Comparison of ENCODE assay signal across 8 mouse cellular contexts in the genomic region with DNA sequence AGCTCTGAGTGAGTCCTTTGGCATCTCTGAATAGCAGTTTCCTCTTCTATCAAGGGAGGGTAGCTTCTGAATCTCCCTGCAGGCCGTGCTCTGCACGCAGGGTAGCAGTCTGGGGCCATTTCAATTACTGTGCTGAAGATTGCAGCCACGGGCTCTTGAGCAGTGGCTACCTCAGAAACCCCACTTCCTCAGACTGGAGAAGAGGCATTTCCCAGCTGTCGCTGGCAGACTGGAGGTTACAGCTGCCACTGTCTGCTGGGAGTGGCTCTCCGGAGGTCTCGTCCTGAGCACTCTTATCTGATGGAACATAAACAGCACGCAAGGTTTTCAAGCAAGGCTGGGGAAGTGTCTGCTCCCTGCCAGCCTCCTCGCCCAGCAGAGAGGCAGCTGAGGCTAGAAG. TPM values are rescaled to one million over a fixed set of nuclear protein-coding genes. Genes with fewer than 3 reads are reported as not detected.
DNase-seq lines count a peak whose midpoint lies in the region; ATAC-seq and TF ChIP-seq lines count a peak whose summit lies in the region.
"Had no signal": no experiment of that assay in that cellular context is flagged by ENCODE, and none has a peak within 500 bp of the region (broad histone marks: within the 10 kb centered on the region; RNA-seq: fewer than 3 reads in every experiment).

No protein-coding gene starts in this region.

- H3K9me3 ChIP-seq in hindbrain, embryonic 10.5 days: no peaks in the 10 kb centered on the region
- H3K9me3 ChIP-seq in hindbrain, postnatal 0 days (ENCODE audit: low read length): no peaks in the 10 kb centered on the region
- no peaks in the 10 kb centered on the region for H3K9me3 ChIP-seq in intestine, embryonic 16.5 days (ENCODE audit: control insufficient read depth, low read length)
- no peaks in the 10 kb centered on the region for H3K9me3 ChIP-seq in midbrain, embryonic 16.5 days (replicated peaks; ENCODE audit: control insufficient read depth, low read length, poor library complexity, severe bottlenecking)
- no peaks in the 10 kb centered on the region for H3K9me3 ChIP-seq in forebrain, embryonic 13.5 days (replicated peaks)
- H3K9me3 ChIP-seq in forebrain, embryonic 16.5 days (ENCODE audit: control insufficient read depth, low read length): no peaks in the 10 kb centered on the region
- H3K9me3 ChIP-seq: G1E had no signal

- no peak overlapping the region for H3K9ac ChIP-seq in hindbrain, postnatal 0 days (replicated peaks; ENCODE audit: low read length)
- H3K9ac ChIP-seq in intestine, embryonic 16.5 days (ENCODE audit: low read depth, low read length): no peak overlapping the region
- no peak overlapping the region for H3K9ac ChIP-seq in midbrain, embryonic 16.5 days (ENCODE audit: low read depth, low read length)
- no peak overlapping the region for H3K9ac ChIP-seq in forebrain, embryonic 13.5 days
- no peak overlapping the region for H3K9ac ChIP-seq in forebrain, embryonic 16.5 days (replicated peaks; ENCODE audit: low read depth, low read length)

- peak overlapping the region; percentile 54; the same call in 1 of the 2 replicates for H3K27ac ChIP-seq in hindbrain, embryonic 10.5 days
- H3K27ac ChIP-seq in hindbrain, postnatal 0 days: no peak overlapping the region
- no peak overlapping the region for H3K27ac ChIP-seq in intestine, embryonic 16.5 days (ENCODE audit: low read length)
- no peak overlapping the region for H3K27ac ChIP-seq in midbrain, embryonic 16.5 days (ENCODE audit: low read length)
- no peak overlapping the region for H3K27ac ChIP-seq in forebrain, embryonic 13.5 days
- H3K27ac ChIP-seq in forebrain, embryonic 16.5 days (ENCODE audit: low read length): no peak overlapping the region

- no peak for TF ChIP-seq CTCF in hindbrain, postnatal 0 days (IDR thresholded peaks at IDR 0.05; ENCODE audit: low read depth)

- no peak for DNase-seq in hindbrain, embryonic 10.5 days (ENCODE audit: low spot score)
- DNase-seq in hindbrain, postnatal 0 days (ENCODE audit: low spot score): no peak

- peaks cover 47% of the 10 kb centered on the region for H3K4me1 ChIP-seq in hindbrain, embryonic 10.5 days (replicated peaks)
- H3K4me1 ChIP-seq in hindbrain, postnatal 0 days (ENCODE audit: insufficient read depth, low read length): peaks cover 13% of the 10 kb centered on the region
- H3K4me1 ChIP-seq in intestine, embryonic 16.5 days (ENCODE audit: control insufficient read depth, insufficient read depth, low read length): peaks cover 12% of the 10 kb centered on the region
- peaks cover 5% of the 10 kb centered on the region; the same call in 1 of the 2 replicates for H3K4me1 ChIP-seq in midbrain, embryonic 16.5 days (ENCODE audit: control insufficient read depth, insufficient read depth, low read length)
- H3K4me1 ChIP-seq in forebrain, embryonic 13.5 days: 0 out of 2 replicates have a peak, but pooled peaks cover 8% of the 10 kb centered on the region
- no peaks in the 10 kb centered on the region for H3K4me1 ChIP-seq in forebrain, embryonic 16.5 days (replicated peaks; ENCODE audit: control insufficient read depth, insufficient read depth, low read length)

- ATAC-seq in hindbrain, postnatal 0 days: no peak
- peak; percentile 62 for ATAC-seq in common myeloid progenitor, adult 5-6 weeks (replicated peaks; ENCODE audit: low read depth, poor library complexity, severe bottlenecking)
- ATAC-seq in intestine, embryonic 16.5 days: peak; percentile 70
- peak; percentile 14; the same call in 1 of the 2 replicates for ATAC-seq in midbrain, embryonic 16.5 days
- ATAC-seq in forebrain, embryonic 13.5 days: no peak
- ATAC-seq in forebrain, embryonic 16.5 days: no peak

- H3K36me3 ChIP-seq in hindbrain, embryonic 10.5 days: no peaks in the 10 kb centered on the region
- H3K36me3 ChIP-seq in hindbrain, postnatal 0 days (ENCODE audit: insufficient read depth, low read length): no peaks in the 10 kb centered on the region
- H3K36me3 ChIP-seq in intestine, embryonic 16.5 days (ENCODE audit: control insufficient read depth, insufficient read depth, low read length): no peaks in the 10 kb centered on the region
- H3K36me3 ChIP-seq in midbrain, embryonic 16.5 days (ENCODE audit: control insufficient read depth, insufficient read depth, low read length): no peaks in the 10 kb centered on the region
- no peaks in the 10 kb centered on the region for H3K36me3 ChIP-seq in forebrain, embryonic 13.5 days (ENCODE audit: poor library complexity, severe bottlenecking)
- H3K36me3 ChIP-seq in forebrain, embryonic 16.5 days (ENCODE audit: control insufficient read depth, insufficient read depth): no peaks in the 10 kb centered on the region
- H3K36me3 ChIP-seq: G1E had no signal

- WGBS in hindbrain, embryonic 10.5 days: 45% methylated on average over 8 of the region's 8 CpGs
- 19% methylated on average over 8 of the region's 8 CpGs for WGBS in hindbrain, postnatal 0 days
- WGBS in intestine, embryonic 16.5 days: 6% methylated on average over 8 of the region's 8 CpGs
- WGBS in midbrain, embryonic 16.5 days: 30% methylated on average over 8 of the region's 8 CpGs
- WGBS in forebrain, embryonic 13.5 days: 45% methylated on average over 8 of the region's 8 CpGs
- 52% methylated on average over 8 of the region's 8 CpGs for WGBS in forebrain, embryonic 16.5 days

- no peaks in the 10 kb centered on the region for H3K27me3 ChIP-seq in hindbrain, embryonic 10.5 days (ENCODE audit: insufficient read depth, poor library complexity, severe bottlenecking)
- H3K27me3 ChIP-seq in hindbrain, postnatal 0 days (ENCODE audit: insufficient read depth, low read length): no peaks in the 10 kb centered on the region
- no peaks in the 10 kb centered on the region for H3K27me3 ChIP-seq in intestine, embryonic 16.5 days (replicated peaks; ENCODE audit: control insufficient read depth, insufficient read depth, low read length)
- H3K27me3 ChIP-seq in midbrain, embryonic 16.5 days (ENCODE audit: control insufficient read depth, insufficient read depth, low read depth, low read length): no peaks in the 10 kb centered on the region
- no peaks in the 10 kb centered on the region for H3K27me3 ChIP-seq in forebrain, embryonic 13.5 days
- H3K27me3 ChIP-seq in forebrain, embryonic 16.5 days (replicated peaks; ENCODE audit: control insufficient read depth, insufficient read depth, low read length): no peaks in the 10 kb centered on the region

- no peak overlapping the region for H3K4me2 ChIP-seq in hindbrain, postnatal 0 days (ENCODE audit: low read depth, low read length)
- H3K4me2 ChIP-seq in intestine, embryonic 16.5 days (ENCODE audit: low read depth, low read length): 0 out of 2 replicates have a peak overlapping the region, but pooled peaks have one; percentile 20
- H3K4me2 ChIP-seq in midbrain, embryonic 16.5 days (ENCODE audit: low read length): no peak overlapping the region
- no peak overlapping the region for H3K4me2 ChIP-seq in forebrain, embryonic 13.5 days
- no peak overlapping the region for H3K4me2 ChIP-seq in forebrain, embryonic 16.5 days (ENCODE audit: low read length)

- H3K4me3 ChIP-seq in hindbrain, embryonic 10.5 days: no peak overlapping the region
- H3K4me3 ChIP-seq in hindbrain, postnatal 0 days (ENCODE audit: low read length): no peak overlapping the region
- H3K4me3 ChIP-seq in intestine, embryonic 16.5 days (ENCODE audit: low read length): no peak overlapping the region
- no peak overlapping the region for H3K4me3 ChIP-seq in midbrain, embryonic 16.5 days (ENCODE audit: low read depth, low read length)
- no peak overlapping the region for H3K4me3 ChIP-seq in forebrain, embryonic 13.5 days
- H3K4me3 ChIP-seq in forebrain, embryonic 16.5 days (replicated peaks; ENCODE audit: low read length): no peak overlapping the region

RNA-seq across cellular contexts. Expression of gene Kcnj12, which starts 20.2 kb away (rescaled TPM):
- polyA plus RNA-seq in hindbrain, embryonic 10.5 days (2016; fragmentation: Nextera tagmentation; extraction: Ambion mirVana): 2.9 and 3.7 TPM in 2 replicates
- 16.0 and 16.6 TPM in 2 replicates for total RNA-seq in hindbrain, postnatal 0 days (2014; rRNA removed)
- 3.3 TPM in 2 replicates for polyA plus RNA-seq in hindbrain, postnatal 0 days (2015; fragmentation: Nextera tagmentation; extraction: Ambion mirVana)
- not detected in 2 replicates for total RNA-seq in common myeloid progenitor, adult 5-6 weeks (2017)
- 0.71 and 1.1 TPM in 2 replicates for polyA plus RNA-seq in intestine, embryonic 16.5 days (2015; fragmentation: Nextera tagmentation; extraction: Ambion mirVana)
- 3.8 TPM in 2 replicates for polyA plus RNA-seq in midbrain, embryonic 16.5 days (2015; fragmentation: Nextera tagmentation; extraction: Ambion mirVana)
- 0.28 and 0.39 TPM in 2 replicates for polyA plus RNA-seq in forebrain, embryonic 13.5 days (2015; fragmentation: Nextera tagmentation; extraction: Ambion mirVana)
- 0.92 and 1.6 TPM in 2 replicates for polyA plus RNA-seq in forebrain, embryonic 16.5 days (2015; fragmentation: Nextera tagmentation; extraction: Ambion mirVana)
- total RNA-seq: G1E had no signal
- polyA plus RNA-seq: G1E had no signal

Comparison
In these comparisons a context has a peak if more than half of its experiments do, and no peak if none do; other contexts are left out.
1. ATAC-seq: peak in common myeloid progenitor, adult 5-6 weeks (single experiment), intestine, embryonic 16.5 days (single experiment) and midbrain, embryonic 16.5 days (single experiment); none in hindbrain, postnatal 0 days (single experiment), forebrain, embryonic 13.5 days (single experiment) and forebrain, embryonic 16.5 days (single experiment).